ENCODE assay signal across 7 mouse cellular contexts in the genomic region with DNA sequence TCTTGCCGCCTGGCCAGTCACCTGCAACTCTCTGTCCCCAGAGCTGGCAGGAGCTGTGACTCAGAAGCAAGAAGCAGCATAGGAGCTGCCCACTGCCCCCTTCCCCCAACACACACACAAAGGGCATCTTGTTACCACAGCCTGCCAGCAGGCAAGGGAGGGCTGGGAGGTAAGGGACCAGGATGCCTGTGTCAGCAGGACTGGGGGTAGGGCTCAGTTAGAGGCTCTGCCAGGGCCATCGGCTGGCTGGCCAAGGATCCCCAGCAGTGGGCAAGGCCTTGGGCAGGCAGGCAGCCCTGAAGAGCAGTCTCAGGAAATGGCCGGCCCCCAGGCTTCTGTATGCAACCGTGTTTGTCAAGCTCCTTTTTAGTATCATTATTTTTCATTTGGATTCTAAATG.
DNase-seq lines count a peak whose midpoint lies in the region; ATAC-seq and TF ChIP-seq lines count a peak whose summit lies in the region.

No protein-coding gene starts in this region.

- 37% methylated on average over 4 of the region's 4 CpGs for WGBS in forebrain, embryonic 15.5 days
- WGBS in hindbrain, embryonic 10.5 days: 57% methylated on average over 4 of the region's 4 CpGs
- WGBS in neural tube, embryonic 13.5 days: 44% methylated on average over 4 of the region's 4 CpGs

- H3K27me3 ChIP-seq in forebrain, embryonic 15.5 days: no peaks in the 10 kb centered on the region
- no peaks in the 10 kb centered on the region for H3K27me3 ChIP-seq in hindbrain, embryonic 10.5 days (ENCODE audit: insufficient read depth, poor library complexity, severe bottlenecking)
- H3K27me3 ChIP-seq in neural tube, embryonic 13.5 days: no peaks in the 10 kb centered on the region

- no peak overlapping the region for H3K4me3 ChIP-seq in forebrain, embryonic 15.5 days
- H3K4me3 ChIP-seq in hindbrain, embryonic 10.5 days: no peak overlapping the region
- H3K4me3 ChIP-seq in neural tube, embryonic 13.5 days: no peak overlapping the region

- TF ChIP-seq CTCF in brain, embryonic 14.5 days (IDR thresholded peaks at IDR 0.05; ENCODE audit: borderline replicate concordance, extremely low read depth, insufficient read depth, insufficient read length): no peak

- peak; percentile 85 for ATAC-seq in forebrain, embryonic 15.5 days (replicated peaks)
- ATAC-seq in neural tube, embryonic 13.5 days (ENCODE audit: low read depth): peak; percentile 74

- DNase-seq in NIH3T3 (ENCODE audit: low read depth): peak; percentile 64
- DNase-seq in brain, embryonic 14.5 days (ENCODE audit: low read depth): peak; percentile 90
- DNase-seq in hindbrain, embryonic 10.5 days (ENCODE audit: low spot score): peak; percentile 30
- DNase-seq in layer of hippocampus, postnatal 10 days (ENCODE audit: low spot score in 2 of 2): peak; percentile 57 to 71
- no peak for DNase-seq in spleen, postnatal 36 days (ENCODE audit: low spot score in 2 of 2)

- TF ChIP-seq POLR2A in brain, embryonic 14.5 days (IDR thresholded peaks at IDR 0.05; ENCODE audit: borderline replicate concordance, extremely low read depth, insufficient read depth, insufficient read length, poor library complexity, severe bottlenecking): no peak

- H3K4me1 ChIP-seq in forebrain, embryonic 15.5 days: peaks cover 37% of the 10 kb centered on the region
- H3K4me1 ChIP-seq in hindbrain, embryonic 10.5 days (replicated peaks): peaks cover 44% of the 10 kb centered on the region
- H3K4me1 ChIP-seq in neural tube, embryonic 13.5 days (replicated peaks): peaks cover 40% of the 10 kb centered on the region

- no peaks in the 10 kb centered on the region for H3K9me3 ChIP-seq in forebrain, embryonic 15.5 days
- H3K9me3 ChIP-seq in hindbrain, embryonic 10.5 days: peaks cover 8% of the 10 kb centered on the region; the same call in 1 of the 2 replicates
- no peaks in the 10 kb centered on the region for H3K9me3 ChIP-seq in neural tube, embryonic 13.5 days

- H3K9ac ChIP-seq in forebrain, embryonic 15.5 days (replicated peaks): 0 out of 2 replicates have a peak overlapping the region, but pooled peaks have one; percentile 3
- H3K9ac ChIP-seq in neural tube, embryonic 13.5 days: peak overlapping the region; percentile 4; the same call in 1 of the 2 replicates

- no peak overlapping the region for H3K4me2 ChIP-seq in forebrain, embryonic 15.5 days (replicated peaks)
- no peak overlapping the region for H3K4me2 ChIP-seq in neural tube, embryonic 13.5 days

- H3K27ac ChIP-seq in forebrain, embryonic 15.5 days (replicated peaks): peak overlapping the region; percentile 51
- H3K27ac ChIP-seq in hindbrain, embryonic 10.5 days: peak overlapping the region; percentile 81
- H3K27ac ChIP-seq in neural tube, embryonic 13.5 days (replicated peaks): peak overlapping the region; percentile 67

- no peaks in the 10 kb centered on the region for H3K36me3 ChIP-seq in forebrain, embryonic 15.5 days
- H3K36me3 ChIP-seq in hindbrain, embryonic 10.5 days: peaks cover 9% of the 10 kb centered on the region
- no peaks in the 10 kb centered on the region for H3K36me3 ChIP-seq in neural tube, embryonic 13.5 days

Comparison
In these comparisons a context has a peak if more than half of its experiments do, and no peak if none do; other contexts are left out.
1. DNase-seq: peak in NIH3T3 (single experiment), brain, embryonic 14.5 days (single experiment), hindbrain, embryonic 10.5 days (single experiment) and layer of hippocampus, postnatal 10 days (2 of 2); none in spleen, postnatal 36 days (0 of 2).
2. Peak in every context shown above with its lines, with median percentiles within 50 percentile points of each other: H3K27ac ChIP-seq.